Mouse (Mus musculus) myocyte (in vitro differentiated cells): ENCODE results near the gene Wrnip1.

ENCODE experiments used
- MAX ChIP-seq: IDR thresholded peaks from one replicate; pipeline ENCODE4 v1.6.1; 2011; ENCODE audit warnings: low read depth, mild to moderate bottlenecking, control low read depth
- POLR2AphosphoS2 ChIP-seq: IDR thresholded peaks from one replicate; pipeline ENCODE4 v1.6.1; 2011; ENCODE audit warnings: low read depth, control low read depth; ENCODE audit not compliant: insufficient read length
- REST ChIP-seq: IDR thresholded peaks from one replicate; pipeline ENCODE4 v1.6.1; 2011; ENCODE audit warnings: mild to moderate bottlenecking, control low read depth, moderate library complexity; ENCODE audit not compliant: insufficient read depth, insufficient read length

DNA sequence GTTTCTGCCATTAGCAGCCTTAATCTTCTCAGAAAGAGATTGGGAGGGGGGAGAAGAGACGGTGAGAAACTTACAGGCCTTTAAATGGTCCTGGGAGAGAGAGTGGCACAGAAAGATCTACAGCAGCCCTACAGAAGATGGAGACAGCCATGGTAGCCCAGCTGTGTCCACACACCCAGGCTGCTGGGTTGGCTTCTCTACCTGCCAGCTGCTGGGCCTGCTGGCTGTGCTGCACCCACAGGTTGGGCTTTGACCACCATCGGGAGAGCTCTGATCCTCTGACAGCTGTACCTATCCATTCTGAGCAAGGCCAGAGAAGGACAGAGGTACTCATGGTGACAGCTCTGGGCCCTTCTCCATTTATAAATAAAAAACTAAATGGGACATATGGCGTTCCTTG is 23.0 kb upstream of the Wrnip1 start:
- TF ChIP-seq REST (no peak), MAX (no peak), POLR2AphosphoS2 (no peak)
